Mouse (Mus musculus): ENCODE results near the gene Ttc29.

DNA sequence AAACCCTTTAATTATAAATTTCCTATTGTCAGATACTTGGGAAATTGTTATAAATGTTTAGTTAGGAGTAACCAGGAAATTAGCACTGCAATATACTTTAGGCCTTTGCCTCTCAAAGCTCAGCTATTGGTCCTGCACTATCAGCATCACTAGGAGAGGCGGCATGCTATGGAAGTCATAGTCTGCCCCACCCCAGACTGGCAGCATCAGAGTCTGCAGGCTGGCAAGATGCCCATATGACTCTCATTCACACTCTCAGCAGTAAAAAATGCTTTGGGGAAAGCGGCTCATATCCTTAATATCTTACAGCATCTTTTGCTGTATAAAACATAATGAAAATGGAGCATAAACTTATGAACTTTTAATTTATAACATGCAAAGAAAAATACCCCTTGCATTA is 64.3 kb downstream of the Ttc29 start:
- TF ChIP-seq POLR2A (IDR thresholded peaks at IDR 0.05; ENCODE audit: insufficient read depth, low read depth, low read length) (no peak), CTCF (IDR thresholded peaks at IDR 0.05; ENCODE audit: insufficient read depth, low read depth, low read length) (no peak)
